Mouse (Mus musculus): ENCODE data around the gene Sgcg. TPM values are rescaled to one million over a fixed set of nuclear protein-coding genes. Genes with fewer than 3 reads are reported as not detected.

Gene Sgcg
- polyA plus RNA-seq, 1 experiment from 2014 or later, result 11.1 TPM

DNA sequence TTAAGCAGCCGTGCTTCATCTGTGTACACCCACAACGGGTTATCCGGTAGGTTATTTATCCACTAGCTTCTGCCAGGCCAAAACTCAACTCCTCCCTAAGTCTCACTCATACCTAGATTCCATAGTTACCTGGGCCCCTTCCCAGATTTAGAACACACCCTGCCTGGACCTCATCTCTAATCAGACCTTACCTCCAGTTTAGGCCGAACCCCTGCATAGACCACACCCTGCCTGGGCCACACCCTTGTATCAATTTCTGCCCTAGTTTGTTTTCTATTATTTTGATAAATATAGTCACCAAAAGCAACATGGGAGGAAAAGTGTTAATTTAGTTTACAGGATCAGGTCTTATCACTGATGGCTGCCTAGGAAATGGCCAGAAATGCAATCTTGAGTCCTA, 28.1 kb downstream of the Sgcg start:
- H3K4me1 ChIP-seq, result no peaks in the 10 kb centered on the region
- no peak overlapping the region for H3K27ac ChIP-seq (replicated peaks)
- ATAC-seq (ENCODE audit: insufficient number of reproducible peaks, low FRiP score, low TSS enrichment, low read depth), result no peak
- H3K27me3 ChIP-seq, result no peaks in the 10 kb centered on the region
- H3K36me3 ChIP-seq, result no peaks in the 10 kb centered on the region
- no peaks in the 10 kb centered on the region for H3K9me3 ChIP-seq (replicated peaks)
- no peak overlapping the region for H3K4me2 ChIP-seq (replicated peaks)
- H3K4me3 ChIP-seq (replicated peaks), result no peak overlapping the region
- 87% methylated on average over 4 of the region's 4 CpGs for WGBS
- H3K9ac ChIP-seq, result no peak overlapping the region

- Histone ChIP-seq H3K9me3 (replicated peaks) (no peaks in the 10 kb centered on the region), H3K27me3 (no peaks in the 10 kb centered on the region), H3K9ac (no peak overlapping the region), H3K4me3 (replicated peaks) (no peak overlapping the region), H3K4me1 (no peaks in the 10 kb centered on the region), H3K4me2 (replicated peaks) (no peak overlapping the region), H3K36me3 (no peaks in the 10 kb centered on the region), H3K27ac (replicated peaks) (no peak overlapping the region)
- ATAC-seq (ENCODE audit: insufficient number of reproducible peaks, low FRiP score, low TSS enrichment, low read depth), result no peak
- 80% methylated on average over 5 of the region's 5 CpGs for WGBS
Observed at GRCm38 (mm10) chr14:61229763-61230162, 28.5 kb downstream of the Sgcg start.

DNA sequence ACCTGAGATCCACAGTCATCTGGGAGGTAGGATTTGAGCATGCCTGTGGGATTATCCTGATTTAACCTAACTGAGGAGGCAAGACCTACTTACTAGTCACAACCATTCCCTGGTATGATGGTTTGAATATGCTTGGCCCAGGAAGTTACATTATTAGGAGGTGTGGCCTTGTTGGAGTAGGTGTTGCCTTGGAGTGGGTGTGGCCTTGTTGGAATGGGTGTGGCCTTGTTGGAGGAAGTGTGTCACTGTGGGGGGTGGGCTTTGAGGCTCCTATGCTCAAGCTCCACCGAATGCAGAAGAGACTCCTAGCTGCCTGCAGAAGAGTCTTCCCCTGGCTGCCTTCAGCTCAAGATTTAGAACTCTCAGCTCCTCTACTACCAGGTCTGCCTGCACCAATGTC, 32.1 kb downstream of the Sgcg start:
- H3K36me3 ChIP-seq, result no peaks in the 10 kb centered on the region
- H3K4me1 ChIP-seq, result peaks cover 4% of the 10 kb centered on the region; the same call in 1 of the 2 replicates
- H3K4me3 ChIP-seq (replicated peaks), result no peak overlapping the region
- no peak overlapping the region for H3K9ac ChIP-seq
- ATAC-seq (ENCODE audit: insufficient number of reproducible peaks, low FRiP score, low TSS enrichment, low read depth), result no peak
- H3K27me3 ChIP-seq, result no peaks in the 10 kb centered on the region
- H3K27ac ChIP-seq (replicated peaks), result no peak overlapping the region
- H3K9me3 ChIP-seq (replicated peaks), result no peaks in the 10 kb centered on the region
- 78% methylated on average over 1 of the region's 1 CpGs for WGBS
- no peak overlapping the region for H3K4me2 ChIP-seq (replicated peaks)

GRCm38 (mm10) chr14:61224387-61225077, 33.8 kb downstream of the Sgcg start:
- no peaks in the 10 kb centered on the region for H3K9me3 ChIP-seq (replicated peaks)
- no peaks in the 10 kb centered on the region for H3K27me3 ChIP-seq
- peaks cover 4% of the 10 kb centered on the region; the same call in 1 of the 2 replicates for H3K4me1 ChIP-seq
- H3K9ac ChIP-seq, result no peak overlapping the region
- no peak overlapping the region for H3K4me3 ChIP-seq (replicated peaks)
- ATAC-seq (ENCODE audit: insufficient number of reproducible peaks, low FRiP score, low TSS enrichment, low read depth), result no peak
- WGBS, result 69% methylated on average over 5 of the region's 5 CpGs
- no peak overlapping the region for H3K4me2 ChIP-seq (replicated peaks)
- no peaks in the 10 kb centered on the region for H3K36me3 ChIP-seq
- H3K27ac ChIP-seq (replicated peaks), result no peak overlapping the region

DNA sequence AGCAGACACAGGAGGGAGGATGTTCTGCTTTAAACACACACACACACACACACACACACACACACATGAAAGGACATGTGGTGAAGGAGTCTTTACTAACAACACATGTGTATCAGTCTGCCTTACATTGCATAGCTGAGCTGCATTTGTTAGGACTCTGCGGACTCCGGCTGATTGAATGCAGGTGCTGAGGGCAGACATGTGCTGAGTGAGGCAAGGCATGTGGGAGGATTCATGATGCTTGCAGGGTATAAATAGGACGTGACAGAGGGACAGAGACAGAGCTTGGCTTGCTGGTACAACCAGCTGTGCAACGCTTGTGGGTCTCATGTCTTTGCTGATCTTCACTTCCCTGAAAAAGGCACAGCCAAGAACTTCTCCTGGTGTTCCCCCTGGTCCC, 34.5 kb downstream of the Sgcg start:
- no peaks in the 10 kb centered on the region for H3K9me3 ChIP-seq (replicated peaks)
- no peaks in the 10 kb centered on the region for H3K27me3 ChIP-seq
- no peaks in the 10 kb centered on the region for H3K36me3 ChIP-seq
- no peak overlapping the region for H3K9ac ChIP-seq
- no peak overlapping the region for H3K4me3 ChIP-seq (replicated peaks)
- WGBS, result 40% methylated on average over 4 of the region's 4 CpGs
- H3K27ac ChIP-seq (replicated peaks), result no peak overlapping the region
- H3K4me2 ChIP-seq (replicated peaks), result no peak overlapping the region
- peak; percentile 85 for ATAC-seq (ENCODE audit: insufficient number of reproducible peaks, low FRiP score, low TSS enrichment, low read depth)
- H3K4me1 ChIP-seq, result peaks cover 4% of the 10 kb centered on the region; the same call in 1 of the 2 replicates

GRCm38 (mm10) chr14:61222506-61222905, 35.8 kb downstream of the Sgcg start:
- Histone ChIP-seq H3K27me3 (no peaks in the 10 kb centered on the region), H3K4me1 (peaks cover 4% of the 10 kb centered on the region; the same call in 1 of the 2 replicates), H3K36me3 (no peaks in the 10 kb centered on the region), H3K4me2 (replicated peaks) (no peak overlapping the region), H3K4me3 (replicated peaks) (no peak overlapping the region), H3K9me3 (replicated peaks) (no peaks in the 10 kb centered on the region), H3K27ac (replicated peaks) (no peak overlapping the region), H3K9ac (no peak overlapping the region)
- WGBS, result 38% methylated on average over 6 of the region's 6 CpGs
- no peak for ATAC-seq (ENCODE audit: insufficient number of reproducible peaks, low FRiP score, low TSS enrichment, low read depth)

- no peaks in the 10 kb centered on the region for H3K27me3 ChIP-seq
- H3K4me1 ChIP-seq, result peaks cover 4% of the 10 kb centered on the region; the same call in 1 of the 2 replicates
- ATAC-seq (ENCODE audit: insufficient number of reproducible peaks, low FRiP score, low TSS enrichment, low read depth), result no peak
- WGBS, result 39% methylated on average over 5 of the region's 5 CpGs
- no peaks in the 10 kb centered on the region for H3K36me3 ChIP-seq
- H3K4me2 ChIP-seq (replicated peaks), result no peak overlapping the region
- H3K9me3 ChIP-seq (replicated peaks), result no peaks in the 10 kb centered on the region
- H3K9ac ChIP-seq, result no peak overlapping the region
- no peak overlapping the region for H3K27ac ChIP-seq (replicated peaks)
- H3K4me3 ChIP-seq (replicated peaks), result no peak overlapping the region
Observed at GRCm38 (mm10) chr14:61221166-61221565, 37.1 kb downstream of the Sgcg start.

DNA sequence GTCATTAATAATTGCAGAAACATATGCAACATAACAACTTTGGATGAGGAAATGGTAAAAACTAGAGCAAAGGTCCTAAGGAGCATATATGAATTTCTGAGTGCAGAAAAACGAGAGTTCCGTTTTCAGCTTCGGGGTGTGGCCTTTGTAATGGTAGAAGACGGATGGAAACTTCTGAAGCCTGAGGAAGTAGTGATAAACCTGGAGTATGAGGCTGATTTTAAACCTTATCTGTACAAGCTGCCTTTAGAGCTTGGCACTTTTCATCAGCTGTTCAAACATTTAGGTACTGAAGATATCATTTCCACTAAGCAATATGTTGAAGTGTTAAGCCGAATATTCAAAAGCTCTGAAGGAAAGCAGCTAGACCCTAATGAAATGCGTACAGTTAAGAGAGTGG, 46.5 kb downstream of the Sgcg start:
- no peak overlapping the region for H3K27ac ChIP-seq (replicated peaks)
- peaks cover 23% of the 10 kb centered on the region; the same call in 1 of the 2 replicates for H3K36me3 ChIP-seq
- WGBS, result 93% methylated on average over 6 of the region's 6 CpGs
- H3K9me3 ChIP-seq (replicated peaks), result no peaks in the 10 kb centered on the region
- no peak for ATAC-seq (ENCODE audit: insufficient number of reproducible peaks, low FRiP score, low TSS enrichment, low read depth)
- no peak overlapping the region for H3K9ac ChIP-seq
- no peak overlapping the region for H3K4me3 ChIP-seq (replicated peaks)
- no peak overlapping the region for H3K4me2 ChIP-seq (replicated peaks)
- no peaks in the 10 kb centered on the region for H3K27me3 ChIP-seq
- H3K4me1 ChIP-seq, result no peaks in the 10 kb centered on the region

GRCm38 (mm10) chr14:61210111-61210510, 48.2 kb downstream of the Sgcg start:
- Histone ChIP-seq H3K27ac (replicated peaks) (no peak overlapping the region), H3K36me3 (peaks cover 32% of the 10 kb centered on the region), H3K4me1 (no peaks in the 10 kb centered on the region), H3K9me3 (replicated peaks) (no peaks in the 10 kb centered on the region), H3K27me3 (no peaks in the 10 kb centered on the region), H3K4me3 (replicated peaks) (no peak overlapping the region), H3K9ac (no peak overlapping the region), H3K4me2 (replicated peaks) (no peak overlapping the region)
- ATAC-seq (ENCODE audit: insufficient number of reproducible peaks, low FRiP score, low TSS enrichment, low read depth), result no peak
- WGBS, result 85% methylated on average over 5 of the region's 5 CpGs

DNA sequence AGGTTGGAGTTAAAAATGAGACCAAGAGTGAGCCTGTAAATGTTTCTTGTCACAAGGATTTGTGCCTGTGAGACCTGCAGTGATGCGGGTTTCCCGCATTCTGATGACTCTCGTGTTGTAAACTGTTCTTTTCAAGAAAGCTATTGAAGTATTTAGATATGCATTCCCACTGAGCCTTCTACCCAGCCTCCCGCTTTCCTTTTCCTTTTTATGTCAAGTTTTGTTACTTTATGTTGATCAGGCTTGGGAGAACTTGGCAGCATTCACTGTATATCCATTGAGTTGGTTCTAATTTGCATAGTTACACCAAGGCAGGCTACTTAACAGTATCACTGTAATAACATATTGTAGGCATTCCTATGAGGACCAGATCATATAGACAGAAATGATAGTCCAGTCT, 63.9 kb downstream of the Sgcg start:
- Histone ChIP-seq H3K4me2 (replicated peaks) (no peak overlapping the region), H3K27ac (replicated peaks) (no peak overlapping the region), H3K9ac (no peak overlapping the region), H3K27me3 (no peaks in the 10 kb centered on the region), H3K4me3 (replicated peaks) (no peak overlapping the region), H3K9me3 (replicated peaks) (no peaks in the 10 kb centered on the region), H3K4me1 (no peaks in the 10 kb centered on the region), H3K36me3 (peaks cover 32% of the 10 kb centered on the region)
- ATAC-seq (ENCODE audit: insufficient number of reproducible peaks, low FRiP score, low TSS enrichment, low read depth), result no peak
- 87% methylated on average over 4 of the region's 4 CpGs for WGBS

GRCm38 (mm10) chr14:61192326-61192725, 66.0 kb downstream of the Sgcg start:
- H3K9ac ChIP-seq, result no peak overlapping the region
- H3K4me1 ChIP-seq, result no peaks in the 10 kb centered on the region
- peaks cover 27% of the 10 kb centered on the region for H3K36me3 ChIP-seq
- no peaks in the 10 kb centered on the region for H3K27me3 ChIP-seq
- no peak overlapping the region for H3K4me2 ChIP-seq (replicated peaks)
- H3K4me3 ChIP-seq (replicated peaks), result no peak overlapping the region
- H3K9me3 ChIP-seq (replicated peaks), result no peaks in the 10 kb centered on the region
- WGBS, result 67% methylated on average over 10 of the region's 10 CpGs
- no peak overlapping the region for H3K27ac ChIP-seq (replicated peaks)
- no peak for ATAC-seq (ENCODE audit: insufficient number of reproducible peaks, low FRiP score, low TSS enrichment, low read depth)

GRCm38 (mm10) chr14:61191904-61192303, 66.4 kb downstream of the Sgcg start:
- H3K9me3 ChIP-seq (replicated peaks), result no peaks in the 10 kb centered on the region
- 82% methylated on average over 7 of the region's 7 CpGs for WGBS
- no peak overlapping the region for H3K4me2 ChIP-seq (replicated peaks)
- no peak overlapping the region for H3K4me3 ChIP-seq (replicated peaks)
- H3K36me3 ChIP-seq, result peaks cover 22% of the 10 kb centered on the region
- H3K27ac ChIP-seq (replicated peaks), result no peak overlapping the region
- H3K9ac ChIP-seq, result no peak overlapping the region
- ATAC-seq (ENCODE audit: insufficient number of reproducible peaks, low FRiP score, low TSS enrichment, low read depth), result no peak
- no peaks in the 10 kb centered on the region for H3K27me3 ChIP-seq
- no peaks in the 10 kb centered on the region for H3K4me1 ChIP-seq
